Mouse (Mus musculus) right cerebral cortex, adult 18-20 months (tissue): ENCODE measurements at regions not wholly inside any gene's neighbourhood (a gene's known extent, or its start where the extent isn't known, plus 50 kb on each side); places are given as distances from the start of the nearest gene placed in this dataset.

ENCODE experiments used
- DNase-seq: peaks from one replicate; pipeline ENCODE4 v3.0.0; 2022; ENCODE audit warnings: mixed read lengths

DNA sequence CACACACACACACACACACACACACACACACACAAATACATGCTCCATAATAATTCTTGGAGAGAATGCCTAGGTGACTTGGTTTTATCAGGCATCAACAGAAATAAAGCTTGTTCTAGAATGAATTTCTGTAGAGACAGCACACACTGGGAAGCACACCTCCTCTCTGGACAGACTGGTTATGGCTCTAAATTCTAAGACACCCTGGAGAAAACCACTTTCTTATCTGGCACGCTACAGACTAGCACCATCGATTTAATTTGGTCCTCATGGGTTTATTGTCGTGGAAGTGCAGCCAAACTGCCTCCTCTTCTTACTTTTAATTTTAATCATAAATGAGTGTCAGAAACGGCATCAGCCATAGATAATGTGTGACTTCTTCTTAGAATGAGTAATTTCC, 422.8 kb upstream of the Adgrl2 start:
- no peak for DNase-seq

DNA sequence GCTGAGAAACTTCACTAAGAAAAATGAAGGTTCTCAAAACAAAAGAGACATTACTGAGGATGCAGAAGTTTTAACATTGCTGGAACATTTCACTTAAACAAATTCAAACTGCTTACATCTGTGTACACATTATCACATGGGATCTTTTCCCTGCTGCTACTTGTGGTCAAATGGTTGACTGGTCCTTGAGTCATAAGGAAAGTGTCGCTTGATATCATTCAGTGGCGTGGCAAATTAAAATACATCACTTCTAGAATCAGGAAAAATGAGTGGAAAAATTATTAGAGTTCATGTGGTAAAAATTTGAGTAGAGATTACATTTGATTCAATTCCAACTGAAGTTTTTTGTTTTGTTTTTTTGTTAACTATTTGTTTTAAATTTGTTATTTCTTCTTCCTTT, 420.2 kb upstream of the Adgrl2 start:
- DNase-seq = no peak

DNA sequence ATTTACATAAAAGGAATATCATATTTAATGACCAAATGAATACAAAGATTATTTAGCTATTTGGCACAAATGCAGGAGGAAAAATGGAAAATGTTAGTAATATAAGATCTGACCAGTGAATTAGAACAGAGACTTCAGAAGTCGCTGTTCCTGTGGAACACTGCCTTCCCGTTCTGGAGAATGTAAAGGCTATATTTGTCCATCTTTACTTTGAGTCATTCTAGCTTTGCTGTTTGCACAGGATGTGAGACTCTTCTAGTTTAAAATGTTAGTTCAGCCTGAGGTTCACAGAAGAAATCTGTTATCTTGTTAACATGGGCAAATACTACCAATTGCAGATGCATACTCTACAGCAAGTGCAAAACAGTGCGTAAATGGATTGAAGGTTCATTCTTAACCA, 418.5 kb upstream of the Adgrl2 start:
- DNase-seq = no peak

DNA sequence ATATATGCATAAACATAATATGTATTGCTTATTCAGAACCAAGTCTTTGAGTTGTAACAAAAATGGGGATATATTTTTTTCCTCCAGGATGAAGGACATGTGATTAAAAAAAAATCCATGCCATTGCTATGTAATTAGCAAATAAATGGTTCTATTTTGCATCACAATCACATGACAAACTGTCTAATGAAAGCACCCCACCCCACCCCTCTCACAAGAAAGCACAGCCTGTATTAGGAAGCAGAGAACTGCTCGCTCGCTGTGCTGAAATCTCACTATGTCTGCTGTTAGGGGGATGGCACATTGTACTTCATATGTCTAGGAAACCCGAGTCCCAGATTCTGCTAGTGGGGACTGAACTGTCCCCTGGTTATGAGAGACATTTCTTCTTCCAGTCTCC, 415.5 kb upstream of the Adgrl2 start:
- DNase-seq = no peak

DNA sequence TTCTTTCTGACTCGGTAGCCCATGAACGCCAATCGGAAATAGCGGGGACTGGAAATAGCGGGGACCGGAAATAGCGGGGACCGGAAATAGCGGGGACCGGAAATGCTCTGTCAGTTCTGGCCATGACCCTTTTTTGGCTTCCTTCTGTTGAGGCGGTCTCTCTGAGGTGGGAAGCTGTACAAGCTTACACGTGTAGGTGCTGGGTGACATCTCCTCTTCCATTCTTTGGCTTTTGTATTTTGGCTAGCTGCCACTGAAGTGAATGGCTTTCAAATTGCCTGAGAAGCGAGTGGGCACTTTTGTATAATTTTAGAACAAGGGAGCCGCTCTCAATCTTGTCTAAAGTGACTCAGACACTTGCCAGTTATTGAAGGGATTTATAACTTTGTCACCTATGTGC, 414.3 kb upstream of the Adgrl2 start:
- peak; percentile 15 for DNase-seq

DNA sequence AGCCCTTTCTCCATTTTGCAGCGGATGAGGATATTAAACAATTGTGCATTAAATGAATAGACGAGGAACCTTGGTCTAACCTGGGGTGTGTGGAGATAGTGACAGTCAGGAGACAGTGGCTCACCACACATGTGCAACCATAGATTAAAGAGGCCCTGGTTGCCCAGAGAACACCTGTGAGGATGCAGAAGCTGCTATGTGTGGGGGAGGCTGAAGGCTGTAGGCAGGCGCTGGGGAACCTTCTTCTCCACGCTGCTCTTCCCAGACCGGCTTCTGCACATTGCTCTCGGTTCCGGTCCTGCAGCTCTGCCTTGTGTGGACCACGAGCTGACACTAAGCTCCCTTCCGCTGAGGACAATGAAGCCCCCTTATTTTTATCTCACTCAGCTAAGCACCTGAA, 412.1 kb upstream of the Adgrl2 start:
- DNase-seq = no peak

DNA sequence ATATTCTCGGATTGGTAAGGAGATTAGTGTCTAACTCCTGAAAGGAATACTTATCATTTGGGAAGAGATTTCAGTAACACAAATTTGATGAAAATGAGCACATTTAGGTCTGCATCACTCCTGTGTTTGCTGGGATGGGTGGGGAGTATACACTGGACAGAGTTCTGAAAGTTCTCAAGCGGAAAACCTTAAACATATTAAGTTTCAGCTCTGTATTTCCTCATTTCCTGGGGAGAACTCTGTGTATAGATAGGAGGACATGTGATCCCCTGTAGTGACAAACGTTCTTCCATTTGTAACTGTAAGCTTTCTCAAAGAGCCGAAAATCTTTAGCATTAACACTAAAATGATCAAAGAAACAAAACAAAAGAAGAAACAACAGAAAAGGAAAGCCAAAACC, 404.7 kb upstream of the Adgrl2 start:
- DNase-seq = no peak

DNA sequence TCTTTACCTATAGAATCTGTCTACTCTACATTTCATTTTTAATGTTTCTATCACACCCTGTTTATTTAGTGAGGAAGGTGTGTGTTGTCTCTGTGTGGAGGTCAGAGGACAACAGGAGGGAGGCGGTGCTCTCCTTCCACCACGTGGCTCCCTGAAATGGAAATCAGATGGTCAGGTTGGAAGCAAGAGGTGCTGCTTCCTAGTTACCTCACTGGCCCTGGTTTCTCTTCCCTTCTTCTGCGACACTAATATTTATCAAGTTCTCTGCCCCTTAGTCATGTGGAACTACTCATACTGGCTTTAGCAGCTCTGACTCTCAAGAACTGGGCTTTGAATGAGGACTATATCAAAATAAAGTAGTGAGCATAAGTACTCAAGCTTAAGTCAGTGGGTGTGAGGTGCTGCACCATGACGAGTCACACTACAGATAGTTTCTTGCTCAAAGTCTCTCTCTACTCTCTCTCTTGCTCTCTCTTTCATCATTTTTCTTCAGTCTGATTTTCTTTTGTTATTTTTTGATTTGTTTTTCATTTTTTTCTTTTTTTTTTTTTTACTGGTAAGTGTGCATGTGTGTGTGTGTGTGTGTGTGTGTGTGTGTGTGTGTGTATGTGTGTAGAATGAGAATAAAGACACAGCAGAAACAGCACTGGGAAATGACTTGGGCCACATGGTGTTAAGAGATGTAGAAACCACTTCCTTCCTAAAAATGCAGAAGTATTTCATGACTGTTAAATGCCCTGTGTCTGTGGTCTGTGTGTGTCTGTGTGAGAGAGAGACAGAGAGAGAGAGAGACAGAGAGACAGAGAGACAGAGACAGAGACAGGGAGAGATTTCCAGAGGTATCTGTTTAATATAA, 403.2 kb upstream of the Adgrl2 start:
- DNase-seq = no peak

DNA sequence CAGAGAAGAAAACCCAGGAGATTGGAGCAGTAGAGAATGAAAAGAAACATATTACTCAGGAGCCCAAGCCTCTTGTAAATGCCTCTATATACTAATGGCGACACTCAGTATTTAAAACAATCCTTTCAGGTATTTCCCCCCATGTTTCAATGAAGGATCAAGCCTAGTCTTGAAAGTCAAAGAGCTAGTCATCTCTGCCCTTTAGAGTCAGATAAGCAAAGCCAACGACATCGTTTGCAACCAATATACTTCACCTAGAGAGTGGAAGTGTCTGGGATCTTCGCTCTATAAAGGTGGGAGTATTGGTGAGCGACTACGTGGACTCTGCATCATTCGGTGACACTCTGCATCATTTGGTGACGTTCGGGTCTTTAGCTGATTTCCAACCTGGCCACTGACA, 401.8 kb upstream of the Adgrl2 start:
- no peak for DNase-seq

DNA sequence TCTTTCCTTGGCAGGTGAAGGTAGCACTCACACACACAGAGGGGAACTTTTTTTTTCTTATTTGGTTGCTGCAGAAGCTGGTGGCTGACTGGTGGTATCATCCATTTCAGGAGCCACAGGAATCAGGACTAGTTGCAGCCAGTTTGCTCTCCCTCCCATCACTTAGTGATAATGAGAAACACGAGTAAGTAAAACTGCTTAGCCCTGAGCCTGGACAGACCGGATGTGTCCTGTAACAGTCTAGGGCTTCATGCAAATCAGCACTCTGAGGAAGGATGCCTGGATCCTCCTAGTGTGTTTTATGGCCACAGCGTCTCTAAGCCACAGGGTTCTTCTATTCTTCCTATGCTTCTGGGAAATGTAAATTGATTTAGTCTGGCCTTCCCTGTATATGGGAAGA, 397.2 kb upstream of the Adgrl2 start:
- DNase-seq = no peak

DNA sequence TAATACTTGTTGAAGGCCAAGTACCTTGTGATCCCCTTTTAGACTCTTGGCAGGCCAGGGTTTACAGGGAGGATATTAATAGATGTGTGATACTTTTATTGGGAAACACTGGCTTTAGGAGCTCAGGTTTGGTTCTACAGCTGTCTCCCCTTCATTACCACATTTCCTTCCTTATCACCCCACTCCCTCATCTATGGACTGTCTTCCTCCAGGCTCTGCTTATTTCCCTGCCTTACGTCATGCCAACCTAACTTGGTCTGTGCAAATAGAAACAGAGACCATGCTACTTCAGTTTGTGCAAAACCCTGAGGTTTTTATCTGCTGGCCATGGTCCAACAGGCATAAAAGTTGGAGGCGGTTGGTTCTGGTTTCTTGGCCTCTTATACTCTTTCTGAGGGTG, 395.7 kb upstream of the Adgrl2 start:
- DNase-seq = no peak

DNA sequence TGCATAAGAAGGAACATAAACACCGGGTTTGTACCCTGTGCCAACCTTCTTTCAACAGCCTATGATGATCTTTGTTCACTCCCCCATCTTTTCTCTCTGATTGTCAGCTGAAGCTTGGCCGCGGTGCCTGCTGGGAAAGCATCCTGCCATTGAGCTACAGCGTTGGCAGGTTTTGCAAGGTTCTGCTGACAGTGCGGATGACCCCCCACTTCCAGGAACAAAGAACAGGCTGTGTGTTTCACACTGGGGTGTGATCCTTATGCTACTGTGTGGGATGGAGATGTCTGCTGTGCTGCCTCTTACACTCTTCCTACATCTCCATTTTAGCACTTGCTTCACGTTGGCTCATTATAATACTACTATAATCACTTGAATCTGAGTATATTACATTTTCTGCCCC, 395.0 kb upstream of the Adgrl2 start:
- DNase-seq = no peak

DNA sequence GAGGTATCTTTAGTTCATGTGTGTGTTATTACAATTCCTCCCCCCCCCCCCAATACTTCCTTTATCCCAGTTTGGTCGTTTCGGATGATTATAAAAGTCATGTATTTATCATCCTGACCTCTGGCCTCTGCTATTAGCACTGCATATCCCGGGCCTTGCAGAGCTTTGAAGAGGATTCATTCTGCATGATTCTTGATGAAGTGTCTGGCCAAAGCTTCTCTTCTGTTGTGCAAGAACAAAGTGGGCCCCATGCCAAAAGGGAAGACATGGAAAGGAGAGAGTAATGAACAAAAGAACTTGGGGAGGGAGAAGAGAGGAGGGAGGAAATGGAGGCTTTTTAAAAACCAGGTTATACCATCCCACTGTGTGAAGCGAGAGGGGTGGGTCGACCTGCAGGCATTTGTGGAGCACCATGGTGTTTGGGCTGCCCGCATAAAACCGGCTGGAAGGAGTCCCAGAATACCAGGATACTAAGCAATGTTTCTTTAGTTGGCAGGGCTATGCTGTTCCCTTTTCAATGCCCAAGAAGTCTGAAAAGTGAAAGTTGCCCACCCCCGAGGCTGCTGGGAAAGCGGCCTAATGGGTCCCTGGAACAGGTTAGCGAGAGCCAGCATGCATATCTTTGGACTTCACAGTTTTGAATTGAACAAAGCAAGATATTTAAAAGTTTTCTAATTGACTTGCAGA, 391.3 kb upstream of the Adgrl2 start:
- DNase-seq = peak; percentile 56

DNA sequence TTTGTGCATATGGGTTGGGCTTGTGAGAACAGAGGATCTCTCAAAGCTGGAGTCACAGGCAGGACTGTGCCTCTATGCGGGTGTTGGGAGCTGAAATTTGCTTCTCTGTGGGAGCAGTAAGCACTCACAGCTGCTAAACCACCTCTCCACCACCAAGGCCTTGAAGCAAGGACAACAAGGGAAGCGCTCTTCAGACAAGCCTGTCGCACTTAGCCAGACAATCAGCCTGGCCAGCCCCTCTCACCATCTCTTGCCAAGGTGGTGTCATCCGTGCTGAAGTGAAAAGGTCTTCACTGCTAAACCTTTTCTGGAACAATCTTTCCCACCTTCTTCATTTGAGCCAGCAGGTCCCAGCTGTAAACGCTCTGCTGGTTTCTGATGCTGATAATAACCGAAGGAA, 390.7 kb upstream of the Adgrl2 start:
- DNase-seq = no peak

DNA sequence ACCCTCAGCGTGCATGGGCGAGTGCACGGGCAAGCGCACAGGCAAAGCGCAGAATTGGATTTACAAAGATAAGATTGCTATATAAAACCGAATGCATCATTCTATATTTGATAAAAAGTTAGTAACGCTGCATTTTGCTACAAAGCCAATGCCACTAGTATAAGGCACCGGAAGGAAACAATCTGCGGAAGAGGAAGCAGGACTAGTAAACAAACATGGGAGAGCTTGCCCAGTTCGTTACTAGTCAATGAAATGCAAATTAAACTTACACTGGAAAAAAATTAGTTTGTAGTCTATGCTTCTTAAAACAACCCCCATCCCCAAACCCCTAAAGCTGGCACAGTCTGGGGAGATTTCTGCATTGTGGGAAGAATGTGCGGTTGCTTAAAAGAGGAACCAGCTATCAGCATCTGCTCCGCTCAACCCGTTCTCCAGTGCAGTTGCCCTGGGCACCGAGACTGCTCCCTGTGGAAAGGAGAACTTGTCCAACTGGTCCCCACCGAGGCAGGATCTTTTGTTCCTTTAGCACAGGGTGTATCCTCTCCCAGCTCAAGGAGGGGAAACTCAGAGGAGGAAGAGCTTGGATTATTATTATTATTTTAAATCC, 389.6 kb upstream of the Adgrl2 start:
- no peak for DNase-seq

DNA sequence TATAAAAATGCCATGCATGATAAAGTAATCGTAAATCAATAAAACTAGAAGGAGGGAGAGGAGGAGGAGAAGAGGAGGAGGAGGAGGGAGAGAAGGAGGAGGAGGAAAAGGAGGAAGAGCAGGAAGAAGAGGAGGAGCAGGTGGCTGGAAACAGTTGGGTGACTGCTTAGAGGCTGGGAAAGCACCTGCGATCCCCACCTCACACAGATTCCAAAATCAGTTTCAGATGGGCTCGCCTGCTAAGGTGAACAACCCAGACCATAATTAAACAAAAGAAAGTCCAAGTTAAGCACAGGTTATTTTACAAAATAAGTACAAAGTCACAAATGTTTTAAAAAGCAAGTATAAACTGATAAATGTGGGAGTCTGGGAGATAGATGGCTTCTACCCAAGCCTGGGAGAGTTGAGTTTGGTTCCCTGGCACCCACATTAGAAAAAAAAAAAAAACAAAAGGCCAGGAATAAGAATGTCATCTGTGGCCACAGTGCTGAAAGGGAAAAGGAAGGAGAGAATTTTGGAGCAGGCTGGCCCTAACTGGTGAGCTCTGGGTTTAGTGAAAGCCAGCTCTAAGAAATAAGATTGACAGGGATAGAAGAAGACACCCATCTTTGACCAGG, 389.0 kb upstream of the Adgrl2 start:
- DNase-seq = no peak

DNA sequence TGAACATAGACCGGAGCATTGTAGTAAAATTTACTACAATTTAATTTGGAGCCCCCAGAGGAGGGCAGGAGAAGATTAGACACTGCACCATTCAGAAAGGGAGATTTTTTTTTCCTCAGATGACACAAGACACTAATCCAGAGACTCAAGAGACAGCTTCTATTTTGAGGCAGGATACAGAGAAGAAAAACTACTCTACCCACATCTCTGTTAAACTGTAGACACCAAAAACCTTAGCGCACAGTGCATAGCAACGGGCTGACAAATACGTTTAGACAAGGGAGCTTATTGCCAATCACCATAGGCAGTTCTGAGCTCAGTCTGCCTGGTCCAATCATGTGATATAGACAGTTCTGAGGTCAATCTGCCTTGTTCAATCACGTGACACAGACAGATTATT, 381.1 kb upstream of the Adgrl2 start:
- DNase-seq = no peak

DNA sequence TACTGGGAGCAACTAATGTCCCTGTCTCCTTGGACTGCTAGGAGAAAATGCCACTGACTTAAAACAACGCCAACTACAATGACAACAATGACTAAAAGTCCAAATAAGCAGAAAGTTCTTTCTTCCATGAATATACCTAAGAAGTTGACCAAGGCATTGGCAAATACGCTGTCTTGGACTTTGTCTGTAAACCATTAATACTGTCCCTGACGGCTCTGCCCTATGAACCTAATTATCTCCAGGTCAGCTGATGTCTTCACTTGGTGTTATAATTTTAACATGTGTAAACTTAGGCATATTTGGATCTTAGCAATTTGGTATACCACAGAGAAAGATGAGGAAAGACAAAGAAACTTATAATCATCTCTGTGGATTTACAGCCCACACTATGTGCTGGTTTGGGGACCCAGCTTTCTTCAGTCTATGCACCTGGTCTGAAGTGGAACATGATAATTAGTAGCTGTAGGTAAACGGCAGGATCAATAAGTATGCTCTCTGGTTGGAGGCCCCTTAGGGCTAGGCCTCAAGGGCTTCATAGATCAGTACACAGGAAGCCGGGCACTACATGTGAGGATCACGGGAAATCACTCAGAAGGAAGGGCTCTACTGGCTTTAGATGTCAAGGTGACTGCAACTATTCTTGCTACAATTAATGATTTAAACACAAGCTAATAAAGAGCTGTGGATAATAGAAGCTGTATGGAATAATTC, 380.3 kb upstream of the Adgrl2 start:
- no peak for DNase-seq

DNA sequence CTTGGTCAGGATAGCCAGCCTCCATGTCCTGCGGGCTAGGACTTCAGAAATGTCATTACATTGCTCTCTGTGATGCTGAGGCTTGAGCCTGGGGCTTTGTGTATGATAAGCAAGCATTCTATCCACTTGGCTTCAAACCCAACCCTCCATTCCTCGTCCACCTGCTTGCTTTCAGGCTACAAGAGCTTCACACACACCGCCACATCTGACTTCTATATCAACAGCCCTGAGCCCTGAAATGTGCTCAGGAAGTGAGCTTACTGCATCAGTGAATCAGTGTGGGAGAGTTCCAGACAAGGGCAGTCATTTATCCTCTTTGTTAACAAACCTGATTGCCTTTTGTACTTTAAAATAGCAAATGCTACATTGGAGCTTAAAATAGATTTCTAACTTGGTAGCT, 377.5 kb upstream of the Adgrl2 start:
- no peak for DNase-seq

DNA sequence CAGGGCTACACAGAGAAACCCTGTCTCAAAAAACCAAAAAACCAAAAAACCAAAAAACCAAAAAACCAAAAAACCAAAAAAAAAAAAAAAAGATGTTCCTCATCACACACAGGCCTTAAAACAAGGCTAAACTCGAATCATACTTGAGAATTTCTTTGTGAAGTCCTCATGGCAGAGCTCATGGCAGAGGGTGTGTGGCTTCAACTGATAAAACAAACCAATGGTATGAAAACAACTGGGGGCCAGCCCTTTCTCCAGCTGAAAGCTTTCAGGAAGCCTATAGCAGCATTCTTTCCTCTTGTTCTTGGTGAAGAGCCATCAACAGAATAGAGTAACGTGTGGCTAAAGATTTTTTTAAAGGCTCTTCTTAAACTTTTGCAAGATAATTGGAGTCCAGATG, 369.8 kb upstream of the Adgrl2 start:
- DNase-seq = no peak

DNA sequence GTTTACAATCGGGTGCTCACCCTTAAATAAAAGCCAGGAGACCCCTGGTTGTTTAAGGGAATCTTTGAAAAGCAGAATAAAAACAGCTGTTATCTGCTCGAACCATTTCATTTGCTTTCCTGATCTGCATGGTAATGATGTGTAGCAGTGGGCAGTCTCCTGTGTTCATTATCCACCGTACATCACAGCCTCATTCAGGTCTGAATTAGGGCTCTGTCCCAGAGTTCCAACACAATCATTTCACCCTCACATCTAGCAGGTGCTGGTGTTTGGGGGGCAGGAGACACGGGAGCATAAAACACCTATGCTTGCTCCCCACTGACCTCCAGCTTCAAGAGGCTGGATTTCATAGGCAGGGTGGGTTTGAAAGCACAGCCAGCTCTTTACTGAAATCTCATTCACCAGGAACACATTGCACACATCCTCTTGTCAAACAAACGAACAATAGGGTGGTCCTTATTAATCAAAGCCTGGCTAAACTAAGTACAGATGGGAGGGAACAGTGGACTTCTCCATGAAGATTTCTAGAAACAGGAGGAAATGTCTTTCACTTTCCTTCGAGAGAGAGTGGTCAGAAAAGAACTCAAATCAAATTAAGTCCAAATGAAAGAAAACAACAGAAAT, 368.3 kb upstream of the Adgrl2 start:
- no peak for DNase-seq

DNA sequence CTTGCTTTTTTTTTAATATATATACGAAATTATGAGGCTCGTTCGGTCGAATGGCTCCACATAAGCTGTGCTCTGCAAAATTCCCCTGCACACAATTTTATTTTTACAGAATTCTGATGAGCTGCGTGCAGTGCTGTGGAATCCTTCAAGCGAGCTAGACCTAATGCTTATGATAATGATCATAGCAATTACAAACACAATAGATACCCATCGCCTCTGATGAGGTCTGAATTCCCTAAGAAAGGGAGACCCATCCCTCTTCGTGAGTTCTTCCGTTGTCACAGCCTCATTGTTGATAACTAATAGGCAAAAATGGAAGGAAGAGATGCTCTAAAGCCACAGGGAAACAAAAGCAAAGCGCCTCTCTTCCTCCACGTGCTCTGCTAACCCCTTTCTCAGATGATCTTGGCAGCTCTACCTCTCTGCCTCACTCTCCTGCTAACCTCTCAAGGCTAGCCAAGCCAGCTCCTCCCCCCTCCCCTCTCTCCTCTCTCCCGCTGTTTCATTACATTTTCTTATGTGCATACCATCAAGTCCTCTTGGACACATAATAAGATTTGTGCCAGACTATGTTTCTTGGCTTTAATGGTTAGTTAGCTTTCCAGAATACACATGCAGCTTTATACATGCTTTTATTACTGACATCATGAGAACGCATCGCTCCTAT, 367.7 kb upstream of the Adgrl2 start:
- no peak for DNase-seq
